15 mouse cellular contexts compared by ENCODE assay signal in the genomic region with DNA sequence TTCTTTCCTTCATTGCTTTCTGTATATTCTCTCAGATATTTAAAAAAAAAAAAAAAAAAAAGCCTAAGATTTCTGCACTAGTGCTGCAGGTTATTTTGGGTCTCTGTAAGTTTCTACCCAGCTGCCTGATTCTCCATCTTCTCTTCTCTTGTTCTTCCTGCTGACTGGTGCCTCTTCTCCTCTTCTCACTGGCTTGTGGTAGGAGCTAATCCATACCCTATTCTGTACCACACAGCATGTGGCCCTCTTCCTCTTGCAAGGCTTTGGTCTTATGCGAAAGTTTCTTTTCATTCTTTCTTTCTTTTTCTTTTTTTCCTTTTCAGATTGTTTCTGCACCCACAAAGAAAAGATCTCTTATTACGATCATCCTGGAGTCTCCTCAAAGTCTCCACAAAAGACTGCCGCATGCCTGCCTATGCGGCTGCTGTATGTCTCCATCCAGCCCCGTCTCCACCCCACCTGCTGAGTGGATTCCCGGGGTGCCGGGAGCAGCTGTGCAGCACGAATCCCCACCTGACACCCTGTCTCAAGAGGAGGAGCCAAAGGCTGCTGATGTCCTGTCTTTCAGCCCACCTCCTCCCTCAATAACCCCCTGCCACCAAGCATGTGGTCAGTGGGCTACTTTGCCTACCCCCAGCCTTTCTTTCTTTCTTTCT.
DNase-seq lines count a peak whose midpoint lies in the region; ATAC-seq and TF ChIP-seq lines count a peak whose summit lies in the region.
"Had no signal": no experiment of that assay in that cellular context is flagged by ENCODE, and none has a peak within 500 bp of the region (broad histone marks: within the 10 kb centered on the region; RNA-seq: fewer than 3 reads in every experiment).

No protein-coding gene starts in this region.

- 16% methylated on average over 8 of the region's 8 CpGs for WGBS in cerebellum, adult 2 months
- WGBS in forebrain, embryonic 10.5 days, result 3% methylated on average over 8 of the region's 8 CpGs
- WGBS in hindbrain, embryonic 14.5 days, result 2% methylated on average over 8 of the region's 8 CpGs
- WGBS in midbrain, postnatal 0 days, result 7% methylated on average over 8 of the region's 8 CpGs

- no peak for TF ChIP-seq POLR2A in cerebellum, adult 2 months (IDR thresholded peaks at IDR 0.05; ENCODE audit: borderline replicate concordance, insufficient read depth, low read length)

- DNase-seq in cerebellum, adult 2 months, result no peak
- DNase-seq in cerebellum, adult 8-10 months, result no peak
- no peak for DNase-seq in forebrain, embryonic 10.5 days (ENCODE audit: extremely low spot score, low spot score)
- peak; percentile 45 for DNase-seq in hindbrain, embryonic 14.5 days (ENCODE audit: low spot score)
- DNase-seq in midbrain, postnatal 0 days (ENCODE audit: low spot score), result no peak
- DNase-seq in kidney, postnatal 36 days, result no peak
- DNase-seq in testis, postnatal 10 days (ENCODE audit: low spot score), result no peak
- DNase-seq: gastrocnemius, postnatal 25 days; liver, postnatal 0 days; thymus, adult 2 months had no signal

- peak overlapping the region; percentile 50 for H3K4me2 ChIP-seq in hindbrain, embryonic 14.5 days (replicated peaks)
- peak overlapping the region; percentile 32 for H3K4me2 ChIP-seq in midbrain, postnatal 0 days (ENCODE audit: low read depth, low read length, poor library complexity, severe bottlenecking)
- H3K4me2 ChIP-seq: heart, embryonic 15.5 days; intestine, embryonic 15.5 days had no signal

- H3K4me1 ChIP-seq in cerebellum, adult 2 months (ENCODE audit: control insufficient read depth, insufficient read depth, low read length), result peaks cover 5% of the 10 kb centered on the region; the same call in 1 of the 2 replicates
- H3K4me1 ChIP-seq in forebrain, embryonic 10.5 days, result peaks cover 44% of the 10 kb centered on the region
- peaks cover 27% of the 10 kb centered on the region for H3K4me1 ChIP-seq in hindbrain, embryonic 14.5 days (replicated peaks; ENCODE audit: control insufficient read depth, insufficient read depth, low read length)
- H3K4me1 ChIP-seq in midbrain, postnatal 0 days (ENCODE audit: insufficient read depth, low read length), result no peaks in the 10 kb centered on the region
- H3K4me1 ChIP-seq: heart, embryonic 15.5 days; intestine, embryonic 15.5 days; limb, embryonic 10.5 days; megakaryocyte, embryonic 14.5 days had no signal

- H3K4me3 ChIP-seq in cerebellum, adult 2 months (replicated peaks; ENCODE audit: insufficient read depth, low read depth, low read length), result peak overlapping the region; percentile 43
- peak overlapping the region; percentile 44 for H3K4me3 ChIP-seq in forebrain, embryonic 10.5 days
- peak overlapping the region; percentile 15 for H3K4me3 ChIP-seq in hindbrain, embryonic 14.5 days (replicated peaks; ENCODE audit: low read length)
- no peak overlapping the region for H3K4me3 ChIP-seq in midbrain, postnatal 0 days (ENCODE audit: low read depth, low read length)
- H3K4me3 ChIP-seq: heart, embryonic 15.5 days; intestine, embryonic 15.5 days; limb, embryonic 10.5 days; megakaryocyte, embryonic 14.5 days had no signal

- no peak for TF ChIP-seq CTCF in cerebellum, adult 2 months (IDR thresholded peaks at IDR 0.05; ENCODE audit: borderline replicate concordance, insufficient read depth, low read depth, low read length)
- no peak for TF ChIP-seq CTCF in midbrain, postnatal 0 days (IDR thresholded peaks at IDR 0.05)

- H3K27ac ChIP-seq in cerebellum, adult 2 months (ENCODE audit: insufficient read depth, low read length), result no peak overlapping the region
- peak overlapping the region; percentile 78 for H3K27ac ChIP-seq in forebrain, embryonic 10.5 days
- peak overlapping the region; percentile 91 for H3K27ac ChIP-seq in hindbrain, embryonic 14.5 days
- H3K27ac ChIP-seq in midbrain, postnatal 0 days (ENCODE audit: low read depth, low read length), result peak overlapping the region; percentile 69
- H3K27ac ChIP-seq: heart, embryonic 15.5 days; intestine, embryonic 15.5 days; limb, embryonic 10.5 days had no signal

- ATAC-seq in hindbrain, embryonic 14.5 days (ENCODE audit: low FRiP score), result peak; percentile 31; the same call in 1 of the 2 replicates
- peak; percentile 76 for ATAC-seq in midbrain, postnatal 0 days (ENCODE audit: low FRiP score)
- no peak for ATAC-seq in monocyte, adult 5-6 weeks (replicated peaks; ENCODE audit: insufficient number of reproducible peaks, low FRiP score, low TSS enrichment, poor library complexity, severe bottlenecking)
- ATAC-seq: intestine, embryonic 15.5 days; liver, postnatal 0 days had no signal

- H3K9me3 ChIP-seq in forebrain, embryonic 10.5 days, result no peaks in the 10 kb centered on the region
- H3K9me3 ChIP-seq in hindbrain, embryonic 14.5 days (ENCODE audit: control insufficient read depth, low read length), result no peaks in the 10 kb centered on the region
- H3K9me3 ChIP-seq in midbrain, postnatal 0 days (ENCODE audit: low read length), result no peaks in the 10 kb centered on the region
- H3K9me3 ChIP-seq: heart, embryonic 15.5 days; intestine, embryonic 15.5 days; limb, embryonic 10.5 days had no signal

- H3K36me3 ChIP-seq in forebrain, embryonic 10.5 days (replicated peaks), result 0 out of 2 replicates have a peak, but pooled peaks cover 5% of the 10 kb centered on the region
- H3K36me3 ChIP-seq in hindbrain, embryonic 14.5 days (replicated peaks; ENCODE audit: control insufficient read depth, insufficient read depth), result no peaks in the 10 kb centered on the region
- no peaks in the 10 kb centered on the region for H3K36me3 ChIP-seq in midbrain, postnatal 0 days (ENCODE audit: insufficient read depth, low read length)
- H3K36me3 ChIP-seq: heart, embryonic 15.5 days; intestine, embryonic 15.5 days; limb, embryonic 10.5 days had no signal

- H3K9ac ChIP-seq in hindbrain, embryonic 14.5 days, result peak overlapping the region; percentile 58
- H3K9ac ChIP-seq in midbrain, postnatal 0 days (replicated peaks; ENCODE audit: low read length, poor library complexity, severe bottlenecking), result peak overlapping the region; percentile 9; the same call in 1 of the 2 replicates
- H3K9ac ChIP-seq: heart, embryonic 15.5 days; intestine, embryonic 15.5 days; liver, postnatal 0 days had no signal

- H3K27me3 ChIP-seq in cerebellum, adult 2 months (ENCODE audit: control insufficient read depth, insufficient read depth, low read length), result no peaks in the 10 kb centered on the region
- peaks cover 54% of the 10 kb centered on the region for H3K27me3 ChIP-seq in forebrain, embryonic 10.5 days (ENCODE audit: poor library complexity, severe bottlenecking)
- peaks cover 13% of the 10 kb centered on the region; the same call in 1 of the 2 replicates for H3K27me3 ChIP-seq in hindbrain, embryonic 14.5 days (ENCODE audit: control insufficient read depth, insufficient read depth, low read length)
- no peaks in the 10 kb centered on the region for H3K27me3 ChIP-seq in midbrain, postnatal 0 days (ENCODE audit: insufficient read depth, low read length)
